ENCODE assay signal across 13 mouse cellular contexts in the genomic region with DNA sequence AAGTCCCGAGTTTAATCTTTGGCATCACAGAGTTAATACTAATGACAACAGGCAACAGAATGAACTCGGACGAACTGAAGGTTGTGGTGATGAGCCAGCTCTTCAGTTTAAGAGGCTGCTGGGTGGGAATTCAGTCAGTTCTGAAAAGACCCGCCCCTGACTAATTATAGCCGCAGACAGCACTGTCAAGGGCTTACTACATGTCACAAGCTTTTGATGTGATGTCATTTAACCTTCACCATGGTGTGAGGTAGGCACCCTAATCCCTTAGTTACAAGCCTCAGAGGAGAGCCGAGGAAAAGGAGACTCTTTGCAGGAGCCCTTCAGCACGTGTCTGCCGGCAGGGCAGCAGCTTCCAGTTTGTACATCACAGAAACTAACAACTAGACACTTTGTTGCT. TPM values are rescaled to one million over a fixed set of nuclear protein-coding genes. Genes with fewer than 3 reads are reported as not detected.
"Had no signal": no experiment of that assay in that cellular context is flagged by ENCODE, and none has a peak within 500 bp of the region (broad histone marks: within the 10 kb centered on the region; RNA-seq: fewer than 3 reads in every experiment).

No protein-coding gene starts in this region.

- H3K27me3 ChIP-seq: limb, embryonic 13.5 days; liver, embryonic 15.5 days had no signal

- H3K27ac ChIP-seq: layer of hippocampus, adult 2 months; limb, embryonic 13.5 days; liver, embryonic 15.5 days; stomach, postnatal 0 days had no signal

- H3K4me2 ChIP-seq: limb, embryonic 13.5 days; liver, embryonic 11.5 days; liver, embryonic 15.5 days had no signal

- H3K9ac ChIP-seq: limb, embryonic 13.5 days; liver, embryonic 15.5 days had no signal

- H3K9me3 ChIP-seq: limb, embryonic 13.5 days; liver, embryonic 15.5 days had no signal

- DNase-seq: kidney, postnatal 10 days; kidney, postnatal 4 days; left cerebral cortex, postnatal 4 days; lung, adult 2 months; lung, postnatal 36 days; right cerebral cortex, postnatal 14 days; thymus, postnatal 4 days had no signal

- H3K4me3 ChIP-seq: layer of hippocampus, adult 2 months; limb, embryonic 13.5 days; liver, embryonic 15.5 days had no signal

- H3K36me3 ChIP-seq: limb, embryonic 13.5 days; liver, embryonic 15.5 days had no signal

- H3K4me1 ChIP-seq: limb, embryonic 13.5 days; liver, embryonic 15.5 days had no signal

RNA-seq across cellular contexts. Expression of a gene that starts 53.7 kb away (rescaled TPM):
- total RNA-seq: megakaryocyte progenitor cell, adult 5-6 weeks had no signal
- polyA plus RNA-seq: liver, embryonic 15.5 days had no signal
